Mouse (Mus musculus) left cerebral cortex, postnatal 4 days (tissue): ENCODE results near the gene Uxs1. TPM values are rescaled to one million over a fixed set of nuclear protein-coding genes. Genes with fewer than 3 reads are reported as not detected.
A peak's percentile ranks its signal among the peaks of the same experiment; 100 is the strongest.

Source experiments
- DNase-seq: peaks from one replicate; pipeline ENCODE4 v3.0.0-alpha.2; 2022
- intact Hi-C: fragments of 180-260 bp; cut with DNase I; formaldehyde crosslinking; loops from one replicate; pipeline ENCODE4 v1.15.1; 2025
- total RNA-seq, 2 experiments: library from RNA; stranded (reverse); gene quantifications; 2 replicates each; pipeline ENCODE4 v1.2.3; 2021

Uxs1 gene
- 10 to 100 TPM; 30.0 to 33.3 TPM for total RNA-seq

DNA sequence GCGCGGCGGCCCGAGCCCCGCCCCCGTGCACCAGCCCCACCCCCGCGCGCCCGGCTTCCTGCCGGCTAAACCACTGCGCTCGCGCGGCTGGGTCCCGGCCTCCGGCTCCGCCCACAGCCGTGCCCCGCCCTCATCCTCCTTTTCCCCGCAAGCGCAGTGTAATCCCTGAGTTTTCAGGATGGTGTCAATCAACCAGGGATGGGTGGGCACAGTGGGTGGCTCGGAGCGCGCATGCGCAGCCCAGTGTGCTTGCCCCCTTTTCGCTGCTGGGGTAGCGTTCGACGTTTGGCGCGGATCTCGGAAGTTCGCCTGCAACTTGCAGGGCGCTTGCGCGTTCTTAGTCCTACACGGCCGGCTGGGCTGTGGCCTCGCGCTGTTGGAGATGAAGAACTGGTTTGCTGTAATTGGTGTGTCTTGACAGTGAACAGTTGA, at the start of gene Uxs1:
TSS of gene Uxs1 (minus strand) at position 38 of the 432 bp plus-strand sequence.
- intact Hi-C loops, result no loop called here
- peak; percentile 99 for DNase-seq

DNA sequence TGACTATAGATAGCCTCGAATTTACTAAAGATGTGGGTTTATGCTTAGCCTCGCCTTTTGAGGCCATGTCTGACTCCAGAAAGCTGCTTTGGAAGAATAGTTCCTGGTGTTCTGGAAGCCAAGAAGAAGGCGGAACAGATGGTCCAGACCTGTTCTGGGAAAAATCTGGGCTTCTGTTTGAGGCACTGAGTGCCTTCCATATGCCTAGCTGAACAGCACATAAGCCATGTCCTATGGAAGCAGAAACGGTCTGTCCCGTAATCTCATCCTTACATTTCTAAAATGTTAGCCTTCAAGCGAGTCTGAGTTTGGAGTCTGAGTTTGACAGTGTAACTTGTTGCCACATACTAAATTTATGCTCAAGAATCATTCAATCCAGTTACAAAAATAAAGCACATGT, 49.6 kb upstream of the Uxs1 start:
- DNase-seq, result no peak
- intact Hi-C loops, result no loop called here

DNA sequence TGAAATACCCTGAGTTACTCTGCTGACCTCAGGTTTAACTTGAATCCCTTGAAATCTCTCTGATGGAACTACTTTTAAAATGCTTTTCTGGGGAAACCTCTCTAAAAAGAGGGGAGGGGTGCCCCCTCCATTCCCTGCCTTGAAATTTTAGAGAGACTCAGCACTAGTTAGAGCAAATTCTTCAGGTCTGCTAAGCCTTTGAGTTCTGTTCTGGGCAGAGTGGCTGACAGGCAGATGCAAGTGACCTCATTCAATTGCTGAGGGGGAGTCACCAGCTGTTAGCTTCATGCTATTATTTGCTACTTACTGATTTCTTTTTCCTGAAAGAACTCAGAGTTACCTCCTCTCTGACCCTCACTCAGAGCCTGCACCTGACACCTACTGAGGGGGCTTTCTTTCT, 43.5 kb upstream of the Uxs1 start:
- no peak for DNase-seq
- intact Hi-C loops, result no loop called here

DNA sequence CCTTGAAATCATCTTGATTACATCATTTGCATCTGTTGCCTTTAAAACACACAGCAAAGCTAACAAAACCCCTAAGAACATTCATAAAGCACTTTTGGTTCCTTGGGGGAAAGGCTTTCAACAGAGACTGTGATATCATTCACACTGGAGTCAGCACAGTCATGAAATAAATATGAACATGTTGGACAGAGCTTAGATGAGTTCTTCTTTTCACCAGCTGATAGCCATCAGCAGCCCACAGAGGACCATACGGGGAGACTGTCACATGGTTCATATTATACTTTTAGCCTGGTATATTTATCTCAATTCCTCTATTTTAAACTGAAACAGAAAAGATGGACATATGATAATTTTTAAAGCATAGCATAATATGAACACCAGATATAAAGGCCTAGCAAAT, 40.9 kb upstream of the Uxs1 start:
- intact Hi-C loops, result no loop called here
- DNase-seq, result no peak

DNA sequence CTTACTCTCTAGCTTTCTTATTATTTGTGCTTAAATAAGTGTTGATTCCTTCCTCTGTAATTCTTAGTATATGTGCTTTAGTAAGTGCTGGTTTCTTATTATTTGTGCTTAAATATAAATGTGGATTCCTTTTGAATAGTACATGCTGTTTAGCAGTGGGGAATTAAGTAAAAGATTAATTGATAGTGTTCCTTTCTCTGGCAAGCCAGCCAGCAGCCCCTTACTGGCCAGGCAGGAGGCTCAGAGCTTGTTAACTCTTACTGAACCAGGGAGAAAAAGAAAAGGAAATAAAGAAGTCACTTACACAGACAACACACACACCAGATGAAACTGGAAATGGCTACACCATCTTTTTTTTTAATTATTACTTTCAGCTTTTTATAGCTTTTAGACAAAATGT, 37.2 kb upstream of the Uxs1 start:
- DNase-seq, result no peak
- intact Hi-C loops, result no loop called here

DNA sequence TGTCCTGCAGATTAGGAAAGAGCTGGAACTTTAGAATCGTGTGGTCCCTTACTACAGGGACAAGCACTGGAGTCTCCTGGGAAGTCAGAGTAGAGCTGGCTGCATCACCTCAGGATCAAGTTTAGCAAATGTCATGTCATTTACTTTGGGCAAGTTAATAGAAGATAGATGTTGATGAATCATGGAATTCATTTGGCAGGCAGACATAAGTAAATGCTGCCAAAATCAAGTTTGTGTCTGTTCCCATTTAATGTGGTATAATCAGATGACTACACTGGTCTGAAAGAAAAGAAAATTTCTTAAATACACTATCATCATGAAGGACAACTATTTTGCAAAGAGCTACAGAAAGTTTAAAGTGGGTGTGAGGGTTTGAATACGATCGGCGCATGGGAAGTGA, 35.0 kb upstream of the Uxs1 start:
- DNase-seq, result no peak

DNA sequence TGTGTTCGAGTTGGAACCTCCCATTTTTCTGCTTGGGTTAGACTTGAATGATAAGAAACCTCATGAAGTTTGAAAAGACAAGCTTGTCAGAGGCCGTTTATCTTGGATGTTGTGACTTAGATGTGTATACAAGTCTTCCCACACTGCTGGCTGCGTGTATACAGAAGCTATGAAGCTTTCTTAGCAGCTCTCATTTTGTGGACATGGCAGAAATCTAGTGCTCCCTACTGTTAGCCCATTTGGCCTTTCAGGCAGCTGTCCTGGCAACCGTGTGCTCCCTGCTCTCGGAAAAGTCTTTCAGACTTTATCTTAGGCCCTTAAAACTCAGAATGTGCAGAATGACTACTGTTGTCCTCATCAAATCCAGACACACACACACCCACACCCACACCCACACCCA, 31.4 kb upstream of the Uxs1 start:
- intact Hi-C loops, result no loop called here

More for the DNA sequence above, 35.0 kb upstream of the Uxs1 start:
- intact Hi-C loops, result no loop called here

DNA sequence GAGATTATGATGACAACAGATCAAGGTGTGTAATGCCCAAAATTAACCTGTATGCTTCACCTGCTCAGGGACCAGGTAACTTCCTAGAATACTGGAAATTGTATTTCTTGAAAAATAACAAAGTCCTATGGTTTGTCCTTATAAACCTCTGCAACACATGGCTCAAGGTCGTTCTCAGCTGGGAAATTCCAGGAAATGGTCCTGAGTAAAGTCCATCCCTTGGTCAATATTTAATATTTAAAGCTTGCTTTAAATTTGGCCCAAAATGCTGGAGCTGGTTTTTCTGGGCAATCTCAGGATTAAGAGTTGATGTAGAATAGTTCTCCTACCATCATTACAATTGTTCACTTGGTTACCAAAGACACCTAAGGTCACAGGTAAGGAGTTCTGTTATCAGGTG, 30.1 kb upstream of the Uxs1 start:
- intact Hi-C loops, result no loop called here
- no peak for DNase-seq

More for the DNA sequence above, 31.4 kb upstream of the Uxs1 start:
- DNase-seq, result no peak

DNA sequence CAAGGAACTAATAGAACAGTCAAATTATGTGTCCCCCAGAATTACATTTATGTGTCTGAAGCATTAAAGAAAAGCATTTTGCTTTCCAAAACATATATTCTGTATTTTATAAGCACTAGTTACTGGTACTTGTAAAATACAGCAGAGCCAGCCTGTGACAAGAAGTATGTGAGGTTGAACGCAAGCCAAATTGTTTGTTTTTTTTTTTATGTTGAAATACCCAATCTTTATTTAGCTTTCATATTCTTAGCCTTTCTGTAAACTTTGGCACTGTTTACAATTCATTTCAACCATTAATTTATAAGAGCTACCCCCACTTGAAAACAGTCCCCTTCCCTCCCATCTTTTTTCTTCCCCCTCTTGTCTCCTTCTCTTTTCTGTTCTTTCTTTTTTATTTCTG, 28.0 kb upstream of the Uxs1 start:
- intact Hi-C loops, result no loop called here
- DNase-seq, result no peak

DNA sequence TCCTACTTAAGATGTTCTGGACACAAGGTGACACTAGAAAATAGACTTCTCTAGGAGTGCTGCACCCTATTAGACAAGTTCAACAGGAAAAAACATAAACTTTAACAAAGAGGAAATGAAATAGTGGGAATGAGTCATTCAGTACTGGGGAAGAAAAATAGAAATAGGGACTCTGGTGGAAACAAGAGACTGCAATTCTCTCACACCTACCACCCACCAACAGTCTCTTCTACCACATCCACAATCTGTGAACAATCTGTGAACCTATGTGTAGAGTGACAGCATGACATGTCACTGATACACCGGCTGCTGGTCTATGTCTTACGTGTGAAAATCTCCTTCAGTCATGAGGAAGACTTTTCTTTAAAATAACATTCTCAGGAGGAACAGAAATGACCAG, 15.8 kb upstream of the Uxs1 start:
- intact Hi-C loops, result no loop called here

DNA sequence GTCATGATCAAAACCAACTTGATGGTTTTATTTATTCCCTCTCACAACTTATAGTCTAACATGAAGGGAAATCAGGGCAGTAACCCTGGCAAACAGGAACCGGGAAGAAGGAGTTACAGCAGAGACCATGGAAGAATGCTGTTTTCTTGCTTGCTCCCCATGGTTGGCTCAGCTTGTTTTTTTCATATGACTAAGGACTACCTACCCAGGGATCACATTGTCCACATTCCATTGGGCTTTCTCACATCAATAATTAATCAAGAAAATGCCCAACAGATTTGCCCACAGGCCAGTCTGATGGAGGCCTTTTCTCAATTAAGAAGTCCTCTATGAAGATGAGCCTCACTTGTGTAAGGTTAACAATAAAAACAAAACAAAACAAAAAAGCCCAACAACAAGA, 9.6 kb upstream of the Uxs1 start:
- intact Hi-C loops, result no loop called here
- DNase-seq, result no peak

More for the DNA sequence above, 15.8 kb upstream of the Uxs1 start:
- no peak for DNase-seq

DNA sequence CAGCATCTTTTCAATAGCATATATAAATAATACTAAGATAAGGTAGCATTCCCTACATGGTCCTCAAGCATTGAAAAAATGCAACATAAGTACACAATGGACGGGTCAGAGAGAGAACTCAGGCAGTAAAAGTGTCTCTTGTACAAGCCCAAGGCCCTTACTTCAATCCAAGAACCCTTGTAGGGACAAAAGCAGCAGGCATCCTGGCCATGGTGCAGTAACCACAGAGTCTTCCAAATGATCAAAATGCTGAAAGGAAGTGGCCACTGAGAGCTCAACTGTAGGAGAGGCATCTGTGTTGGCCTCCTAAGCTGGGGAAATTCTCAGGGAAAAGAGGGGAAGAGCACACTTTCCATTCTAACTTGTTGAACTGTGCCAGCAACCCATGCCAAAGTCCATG, 2.5 kb upstream of the Uxs1 start:
- intact Hi-C loops, result no loop called here

DNA sequence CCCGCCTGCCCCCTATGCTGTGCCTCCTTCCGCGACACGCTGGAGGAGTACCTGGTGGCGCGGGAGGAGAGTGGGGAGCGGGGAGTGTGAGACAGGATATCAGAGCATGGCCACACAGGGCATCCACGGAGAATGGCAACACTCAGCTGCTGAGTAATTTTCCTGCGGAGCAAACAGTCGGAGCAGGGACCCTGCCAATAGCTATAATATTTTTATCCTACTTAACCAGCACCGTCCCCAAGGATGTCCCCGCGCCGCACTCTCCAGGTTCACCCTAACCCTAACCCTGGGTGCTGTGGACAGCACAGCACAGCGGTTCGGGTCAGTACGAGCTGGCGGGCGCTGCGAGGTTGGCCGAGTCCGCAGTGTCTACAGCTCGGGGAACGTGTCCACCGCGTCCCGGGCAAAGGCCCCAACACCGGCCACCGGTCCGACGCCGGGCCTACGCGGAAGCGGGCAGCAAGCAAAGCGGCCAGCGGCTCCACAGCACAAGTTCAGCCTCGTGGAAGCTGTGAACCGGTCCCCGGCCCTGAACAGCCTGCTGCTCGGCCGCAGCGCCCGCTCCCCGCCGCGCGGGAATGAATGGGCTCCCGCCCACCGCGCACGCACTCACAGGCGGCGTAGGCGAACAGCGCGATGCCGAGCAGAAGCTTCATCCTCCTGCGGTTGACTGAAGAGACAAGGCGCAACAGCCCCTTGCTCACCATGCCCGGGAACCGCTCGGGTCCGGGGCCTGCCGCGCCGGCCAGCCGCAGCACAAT, 418 bp downstream of the Uxs1 start:
- intact Hi-C loops, result no loop called here
- DNase-seq, result peak; percentile 21

More for the DNA sequence above, 2.5 kb upstream of the Uxs1 start:
- peak; percentile 16 for DNase-seq

DNA sequence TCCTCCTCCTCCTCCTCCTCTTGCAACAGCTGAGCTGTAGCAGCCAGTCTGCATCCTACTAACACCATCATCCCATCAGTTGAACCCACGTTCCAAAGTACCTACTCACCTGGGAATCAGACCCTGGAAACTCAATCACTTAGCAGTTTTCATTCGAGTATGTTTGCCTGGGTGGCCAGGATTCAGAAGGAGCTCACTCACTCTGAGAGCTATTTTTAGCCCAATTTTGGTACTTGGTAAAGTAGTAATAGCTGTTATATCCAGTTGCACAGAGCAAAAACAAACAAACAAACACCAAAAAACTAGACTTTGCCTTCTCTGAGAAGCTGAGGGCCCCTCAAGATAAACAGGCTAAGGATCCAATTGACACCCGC, 985 bp downstream of the Uxs1 start:
- intact Hi-C loops, result no loop called here
- DNase-seq, result no peak

DNA sequence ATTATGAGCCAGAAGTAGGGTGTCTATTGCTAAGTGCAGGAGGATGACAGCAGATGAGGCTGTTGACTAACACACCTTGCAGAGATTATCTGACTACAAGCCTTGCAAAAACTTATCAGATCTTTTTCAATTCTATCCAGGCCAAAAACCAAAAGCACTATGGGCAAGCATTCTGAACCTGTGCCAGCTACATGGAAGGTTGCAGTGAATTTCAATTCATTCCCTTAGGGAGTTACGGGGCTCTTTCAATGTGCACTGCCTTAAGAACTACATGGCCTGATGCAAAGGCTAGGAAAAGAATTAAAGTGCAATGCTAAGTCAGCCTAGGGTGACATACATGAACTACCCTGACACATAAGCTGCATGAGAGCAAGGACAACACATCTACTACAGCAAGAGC, 4.2 kb downstream of the Uxs1 start:
- peak; percentile 13 for DNase-seq
- intact Hi-C loops, result no loop called here

DNA sequence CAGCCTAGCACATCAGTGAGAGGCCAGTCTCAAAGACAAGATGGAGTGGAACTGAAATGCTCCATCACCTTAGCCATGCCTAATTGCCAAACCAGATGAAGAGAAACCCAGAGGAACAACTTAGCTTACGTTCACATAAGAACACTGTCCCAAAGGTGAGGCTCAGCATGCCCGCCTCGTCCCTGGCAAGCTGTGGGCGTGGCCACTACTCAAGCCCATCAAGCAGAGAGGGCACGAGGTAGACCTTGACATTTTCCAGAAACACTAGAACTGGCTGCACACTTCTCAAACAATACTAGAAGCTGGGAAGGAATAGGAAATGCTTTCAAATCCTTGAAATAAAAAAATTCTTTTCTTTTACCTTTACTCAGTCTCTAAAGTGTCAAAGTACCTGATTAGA, 5.0 kb downstream of the Uxs1 start:
- intact Hi-C loops, result no loop called here
- DNase-seq, result no peak

DNA sequence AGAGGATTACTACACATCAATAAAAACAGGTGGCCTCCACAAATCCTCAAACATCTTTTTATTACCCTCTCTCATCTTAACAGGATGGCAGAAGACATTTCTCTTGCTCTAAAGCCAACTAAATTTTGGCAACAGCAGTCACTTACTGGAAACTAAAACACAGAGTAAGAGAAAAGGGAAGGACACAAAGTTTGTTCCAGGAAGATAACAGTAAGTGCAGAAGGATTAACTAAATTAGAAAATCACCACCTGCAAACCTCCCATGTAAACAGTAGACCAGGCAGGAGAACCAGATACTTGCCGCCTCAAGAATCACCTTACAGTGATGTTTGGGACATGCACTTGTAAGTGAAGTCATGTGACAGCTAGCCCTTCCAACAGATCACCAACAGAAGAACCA, 5.8 kb downstream of the Uxs1 start:
- no peak for DNase-seq
- intact Hi-C loops, result no loop called here

DNA sequence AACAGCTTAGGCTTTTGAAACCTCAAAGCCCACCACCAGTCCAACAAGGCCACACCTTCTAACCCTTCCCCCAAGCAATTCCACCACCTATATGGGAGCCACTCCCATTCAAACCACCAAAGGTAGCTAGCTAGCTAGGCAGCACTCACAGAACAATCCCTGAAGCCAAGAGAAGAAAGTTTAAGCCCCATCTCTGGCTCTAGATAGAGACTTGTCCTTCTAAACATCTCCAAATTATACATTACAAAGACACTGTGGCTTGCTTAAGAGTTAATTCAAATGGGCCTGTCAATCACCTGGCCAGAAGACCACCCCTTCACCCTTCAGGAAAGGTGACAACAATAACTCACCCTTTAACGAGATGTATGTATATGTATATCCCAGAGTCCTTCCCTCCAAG, 7.0 kb downstream of the Uxs1 start:
- intact Hi-C loops, result no loop called here
- DNase-seq, result no peak

DNA sequence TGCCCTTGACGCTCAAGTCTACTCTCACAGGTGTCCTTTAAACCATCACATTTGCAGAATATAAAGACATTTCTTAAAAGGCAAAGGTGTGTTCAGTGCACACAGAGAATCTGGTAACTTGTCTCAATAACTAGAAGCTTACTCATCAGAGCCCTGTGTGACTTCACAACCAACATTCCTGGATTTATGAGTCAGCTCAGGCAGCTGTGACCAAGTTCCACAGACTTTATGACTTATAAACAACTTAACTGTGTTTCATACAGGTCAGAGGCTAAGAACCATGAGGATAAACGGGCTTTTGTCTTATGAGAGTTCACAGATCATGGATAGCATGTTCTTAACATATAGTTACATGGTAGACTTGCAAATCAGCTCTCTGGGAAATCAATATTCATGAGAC, 8.5 kb downstream of the Uxs1 start:
- DNase-seq, result no peak
- intact Hi-C loops, result no loop called here

DNA sequence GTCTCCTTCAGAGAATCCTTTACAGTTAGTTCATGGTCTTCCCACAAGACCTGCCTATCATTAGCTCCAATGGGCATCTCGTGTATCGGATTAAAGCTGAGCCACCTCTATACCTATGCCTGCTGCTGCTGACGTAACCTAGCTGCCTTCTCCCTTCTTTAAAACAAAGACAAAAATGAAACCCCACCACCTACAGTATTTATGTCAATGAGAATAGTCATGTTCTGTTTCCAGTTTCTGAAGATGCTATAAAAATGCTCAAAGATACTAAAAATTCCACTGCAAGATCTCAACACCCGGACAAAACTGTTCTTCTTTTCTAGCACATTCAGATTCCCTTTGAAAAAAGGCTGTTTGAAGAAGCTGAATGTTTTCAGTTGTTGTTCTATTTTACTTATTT, 9.2 kb downstream of the Uxs1 start:
- intact Hi-C loops, result no loop called here
- no peak for DNase-seq

DNA sequence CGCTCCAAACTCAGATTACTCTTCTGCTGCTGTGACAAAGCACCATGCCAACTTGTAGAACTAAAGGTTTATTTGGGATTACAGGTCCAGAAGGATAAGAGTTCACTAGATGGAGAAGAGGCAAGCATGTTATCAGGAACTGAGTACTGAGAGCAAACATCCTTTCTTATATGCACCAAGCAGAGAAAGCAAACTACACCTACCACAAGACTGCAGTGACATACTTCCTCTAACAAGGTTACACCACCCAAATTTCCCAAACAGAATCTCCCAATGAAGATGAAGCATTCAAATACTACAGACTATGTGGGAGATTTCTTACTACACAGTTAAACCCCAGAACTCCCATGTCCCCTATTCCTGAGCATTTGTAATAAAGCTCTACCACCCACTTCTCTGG, 15.8 kb downstream of the Uxs1 start:
- intact Hi-C loops, result no loop called here
- DNase-seq, result no peak

DNA sequence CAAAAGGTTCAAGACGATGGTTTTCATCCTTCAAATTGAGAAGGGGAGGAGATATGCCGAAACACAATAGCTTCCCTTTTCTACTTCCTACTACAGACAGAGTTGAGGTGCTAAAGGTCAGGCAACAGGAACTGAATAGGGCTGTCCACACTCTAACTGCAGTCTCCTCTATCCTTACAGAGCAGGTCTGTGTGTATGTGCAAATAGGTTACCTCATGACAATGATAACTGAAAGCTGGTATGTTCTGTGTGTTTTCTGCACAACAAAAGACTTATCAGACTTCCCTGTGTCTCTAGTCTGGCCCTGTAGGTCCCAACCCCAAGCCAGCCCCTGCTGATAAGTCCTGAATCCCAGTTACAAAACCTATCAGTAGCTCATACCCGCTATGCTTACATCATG, 16.5 kb downstream of the Uxs1 start:
- intact Hi-C loops, result no loop called here

DNA sequence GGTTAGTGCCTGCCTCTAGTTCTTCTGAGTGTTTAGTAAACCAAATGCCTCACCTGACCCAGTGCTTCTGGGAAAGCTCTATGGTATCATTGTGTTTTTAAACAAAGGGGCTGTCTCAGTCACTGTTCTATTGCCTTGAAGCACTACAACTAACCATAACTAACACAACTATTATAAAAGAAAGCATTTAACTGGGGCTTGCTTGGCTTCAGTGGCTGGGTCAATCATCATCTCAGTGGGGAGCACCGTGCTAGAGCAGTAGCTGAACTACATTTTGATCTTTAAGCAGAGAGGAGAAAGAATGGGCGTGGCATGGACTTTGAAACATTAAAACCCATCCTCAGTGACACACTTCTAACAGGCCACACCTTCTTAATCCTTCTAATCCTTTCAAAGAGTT, 18.2 kb downstream of the Uxs1 start:
- intact Hi-C loops, result no loop called here
- no peak for DNase-seq

More for the DNA sequence above, 16.5 kb downstream of the Uxs1 start:
- no peak for DNase-seq
